Mouse (Mus musculus): ENCODE data around the gene Pitpnm2. TPM values are rescaled to one million over a fixed set of nuclear protein-coding genes. Genes with fewer than 3 reads are reported as not detected.
A peak's percentile ranks its signal among the peaks of the same experiment; 100 is the strongest.

Gene Pitpnm2
- polyA plus RNA-seq, 1 experiment from 2014 or later = 4.2 TPM

DNA sequence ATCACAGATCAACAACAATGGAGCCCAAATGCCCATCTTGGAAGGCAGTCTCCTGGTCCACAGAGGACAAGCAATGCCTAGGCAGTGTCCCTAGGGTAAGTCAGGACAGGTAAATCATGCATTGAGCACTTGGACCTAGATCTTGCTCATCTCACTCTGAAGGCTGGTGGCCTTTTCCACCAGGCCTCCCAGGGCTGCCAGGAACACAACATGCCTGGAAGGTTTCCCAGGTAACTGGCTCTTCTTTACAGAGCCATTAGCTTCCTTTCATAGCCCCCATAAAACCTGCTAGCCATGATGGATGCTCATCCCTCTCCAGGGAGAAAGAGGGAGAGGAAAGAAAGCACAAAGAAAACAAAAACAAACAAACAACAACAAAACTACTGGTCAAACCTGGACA lies 82.8 kb downstream of the Pitpnm2 start:
- Histone ChIP-seq H3K4me1 (peaks cover 65% of the 10 kb centered on the region), H3K27me3 (no peaks in the 10 kb centered on the region), H3K9ac (no peak overlapping the region), H3K4me3 (no peak overlapping the region), H3K27ac (no peak overlapping the region), H3K9me3 (no peaks in the 10 kb centered on the region), H3K36me3 (no peaks in the 10 kb centered on the region), H3K4me2 (replicated peaks) (0 out of 2 replicates have a peak overlapping the region, but pooled peaks have one; percentile 1)
- ATAC-seq (ENCODE audit: low FRiP score, low read depth) = no peak

DNA sequence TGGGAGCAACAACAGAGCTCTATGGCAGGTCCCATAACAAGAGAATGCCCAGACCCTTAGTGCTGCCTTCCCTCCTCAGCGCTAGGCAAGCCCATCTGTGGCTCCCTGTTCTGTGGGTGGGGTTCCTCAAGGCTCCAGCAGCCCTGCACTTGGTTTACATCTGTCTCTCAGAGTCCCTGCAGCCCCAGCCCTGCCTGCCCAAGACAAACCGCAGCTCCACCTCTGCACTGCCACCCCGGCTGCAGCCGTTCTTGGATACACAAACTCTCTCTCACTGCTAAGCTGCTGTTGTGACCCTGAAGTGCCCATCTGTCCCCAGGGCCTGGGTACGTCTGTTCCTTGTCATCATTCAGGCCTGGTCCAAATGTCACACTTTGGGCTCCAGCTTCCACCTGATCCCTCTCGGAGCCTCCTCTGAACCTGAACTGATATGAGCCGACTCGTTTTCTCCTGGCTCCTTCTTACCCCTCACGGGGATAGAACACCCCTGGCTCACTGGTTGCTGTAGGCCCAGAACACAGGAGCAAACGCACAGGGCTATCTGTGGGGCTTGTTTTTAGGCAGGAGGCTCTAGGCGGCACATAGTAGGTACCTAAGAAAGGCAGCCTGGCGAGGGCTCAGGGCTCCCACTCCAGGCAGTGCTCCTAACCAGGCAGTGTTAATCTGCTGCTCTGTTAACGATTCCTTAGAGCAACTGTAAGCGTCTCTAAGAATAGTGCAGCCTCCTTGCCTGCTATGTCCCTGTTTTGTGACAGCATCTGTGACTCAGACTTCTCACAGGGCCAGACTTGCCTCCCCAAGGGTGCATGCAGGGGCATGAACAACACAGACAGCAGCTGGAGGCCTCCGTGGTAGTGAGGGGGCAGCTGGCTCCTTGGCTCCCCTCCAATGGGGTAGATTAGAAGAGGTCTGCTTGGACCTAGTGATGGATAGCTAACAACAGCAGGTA lies 83.7 kb downstream of the Pitpnm2 start:
- Histone ChIP-seq H3K4me3 (no peak overlapping the region), H3K27ac (peak overlapping the region; percentile 75), H3K9me3 (no peaks in the 10 kb centered on the region), H3K27me3 (no peaks in the 10 kb centered on the region), H3K36me3 (no peaks in the 10 kb centered on the region), H3K4me1 (peaks cover 62% of the 10 kb centered on the region), H3K9ac (0 out of 2 replicates have a peak overlapping the region, but pooled peaks have one; percentile 36), H3K4me2 (replicated peaks) (peak overlapping the region; percentile 32; the same call in 1 of the 2 replicates)
- WGBS = 27% methylated on average over 15 of the region's 15 CpGs
- peak; percentile 60; the same call in 1 of the 2 replicates for ATAC-seq (ENCODE audit: low FRiP score, low read depth)

DNA sequence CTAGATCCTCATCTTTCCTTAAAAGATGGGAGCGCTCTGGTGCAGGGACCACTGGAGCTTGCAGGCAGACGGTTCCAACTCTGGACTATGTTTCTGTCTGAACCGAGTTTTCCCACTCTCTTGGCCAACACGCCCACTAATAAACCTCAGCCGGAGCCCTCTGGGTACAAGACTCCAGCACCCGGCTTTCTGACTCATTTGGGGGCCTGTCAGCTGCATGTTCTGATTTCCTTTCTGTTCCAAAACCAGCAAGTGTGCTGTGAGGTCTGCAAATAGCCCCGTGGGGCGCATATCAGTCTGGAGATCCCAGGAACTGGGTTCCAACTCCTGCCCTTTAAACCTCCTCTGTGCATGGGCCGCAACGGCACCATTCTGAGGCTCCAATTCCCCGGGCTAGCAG lies 86.1 kb downstream of the Pitpnm2 start:
- no peaks in the 10 kb centered on the region for H3K9me3 ChIP-seq
- H3K36me3 ChIP-seq = no peaks in the 10 kb centered on the region
- no peak for ATAC-seq (ENCODE audit: low FRiP score, low read depth)
- no peak overlapping the region for H3K9ac ChIP-seq
- H3K4me2 ChIP-seq (replicated peaks) = 0 out of 2 replicates have a peak overlapping the region, but pooled peaks have one; percentile 19
- WGBS = 51% methylated on average over 11 of the region's 11 CpGs
- no peak overlapping the region; the same call in 1 of the 2 replicates for H3K27ac ChIP-seq
- H3K27me3 ChIP-seq = no peaks in the 10 kb centered on the region
- no peak overlapping the region for H3K4me3 ChIP-seq
- peaks cover 72% of the 10 kb centered on the region for H3K4me1 ChIP-seq

DNA sequence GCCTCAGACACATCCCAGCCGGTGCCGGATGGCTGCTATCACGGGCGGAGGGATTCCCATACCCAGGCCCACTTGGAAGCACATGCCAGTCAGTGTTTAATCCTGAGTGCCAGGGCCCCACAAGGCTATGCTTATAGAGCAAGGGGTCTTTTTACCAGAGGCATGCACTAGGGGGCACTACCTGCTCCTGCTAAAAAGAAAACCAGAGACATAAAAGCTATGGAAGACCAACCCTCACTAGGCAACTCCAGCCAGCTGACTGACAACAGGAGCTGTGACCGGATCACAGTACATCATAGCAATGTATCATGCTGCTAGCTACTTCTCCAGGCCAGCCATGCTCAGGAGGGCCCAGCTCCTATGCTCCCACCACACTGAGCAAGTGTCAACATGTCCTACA lies 87.0 kb downstream of the Pitpnm2 start:
- Histone ChIP-seq H3K9me3 (no peaks in the 10 kb centered on the region), H3K27me3 (no peaks in the 10 kb centered on the region), H3K4me1 (peaks cover 67% of the 10 kb centered on the region), H3K4me2 (replicated peaks) (no peak overlapping the region), H3K9ac (no peak overlapping the region), H3K27ac (no peak overlapping the region), H3K36me3 (no peaks in the 10 kb centered on the region), H3K4me3 (no peak overlapping the region)
- 54% methylated on average over 5 of the region's 5 CpGs for WGBS
- peak; percentile 20; the same call in 1 of the 2 replicates for ATAC-seq (ENCODE audit: low FRiP score, low read depth)

DNA sequence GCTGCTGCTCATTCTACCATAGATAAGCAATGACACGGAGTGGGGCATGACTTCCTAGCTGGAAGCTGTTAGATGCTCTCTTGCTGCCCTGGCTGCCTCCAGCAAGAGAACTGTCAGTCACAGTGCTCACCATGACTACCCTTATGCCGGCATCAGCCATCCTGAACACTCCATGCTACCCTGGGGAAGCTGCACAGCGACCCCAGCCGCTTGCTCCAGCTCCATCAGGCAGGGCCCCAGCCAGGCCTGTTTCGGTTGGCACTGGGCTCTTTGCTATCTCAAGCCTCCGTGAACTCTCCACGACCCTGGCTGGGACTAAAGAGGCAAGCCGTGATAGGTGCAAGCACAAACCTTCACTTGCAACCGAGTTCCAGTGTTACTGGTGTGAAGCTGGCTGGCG lies 87.7 kb downstream of the Pitpnm2 start:
- WGBS = 43% methylated on average over 10 of the region's 10 CpGs
- no peak for ATAC-seq (ENCODE audit: low FRiP score, low read depth)

DNA sequence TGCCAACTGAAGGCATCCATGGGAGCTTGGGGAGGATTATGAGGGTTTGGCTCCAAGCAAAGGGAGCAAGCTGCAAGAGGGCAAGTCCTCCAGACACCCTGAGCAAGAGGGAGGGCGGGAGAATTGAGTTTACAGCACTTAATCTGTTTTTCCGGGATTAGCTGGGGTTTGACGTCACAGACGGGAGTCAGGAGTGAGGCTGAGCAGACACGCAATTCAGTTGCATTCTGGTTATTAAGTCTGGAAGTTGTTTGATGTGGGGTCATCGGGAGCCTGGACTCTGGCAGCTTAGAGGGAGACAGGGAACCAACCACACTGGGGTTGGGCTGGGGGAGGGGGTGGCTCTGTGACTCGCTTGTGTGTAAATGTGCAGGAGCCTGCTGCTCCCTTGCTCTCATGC lies 90.1 kb downstream of the Pitpnm2 start:
- Histone ChIP-seq H3K9me3 (no peaks in the 10 kb centered on the region), H3K36me3 (no peaks in the 10 kb centered on the region), H3K4me2 (replicated peaks) (no peak overlapping the region), H3K4me1 (peaks cover 36% of the 10 kb centered on the region), H3K27ac (no peak overlapping the region), H3K27me3 (no peaks in the 10 kb centered on the region), H3K9ac (peak overlapping the region; percentile 48; the same call in 1 of the 2 replicates), H3K4me3 (no peak overlapping the region)
- 18% methylated on average over 7 of the region's 7 CpGs for WGBS
- no peak for ATAC-seq (ENCODE audit: low FRiP score, low read depth)

More for the DNA sequence above, 87.7 kb downstream of the Pitpnm2 start:
- no peaks in the 10 kb centered on the region for H3K27me3 ChIP-seq
- H3K4me1 ChIP-seq = peaks cover 60% of the 10 kb centered on the region
- H3K4me3 ChIP-seq = no peak overlapping the region
- no peaks in the 10 kb centered on the region for H3K36me3 ChIP-seq
- no peak overlapping the region for H3K27ac ChIP-seq
- H3K4me2 ChIP-seq (replicated peaks) = no peak overlapping the region
- no peaks in the 10 kb centered on the region for H3K9me3 ChIP-seq
- no peak overlapping the region for H3K9ac ChIP-seq

DNA sequence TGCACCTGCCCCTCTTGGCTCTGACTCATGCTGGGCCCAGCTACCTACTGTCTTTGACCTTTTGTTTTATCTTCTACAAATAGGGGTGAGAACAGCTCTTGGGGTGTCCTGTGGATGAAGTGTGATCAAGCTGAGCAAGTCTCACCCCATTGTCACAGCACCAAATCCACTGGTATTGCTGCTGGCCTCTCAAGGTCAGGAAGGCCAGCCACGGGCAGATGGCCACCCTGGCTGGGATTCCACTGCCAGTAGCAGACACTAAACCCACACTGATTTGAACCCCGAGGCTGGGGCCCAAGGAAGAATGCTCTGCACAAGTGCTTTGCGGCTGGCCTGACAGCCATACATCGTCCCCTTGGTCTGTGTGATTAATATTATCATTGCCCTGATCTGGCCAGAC lies 91.3 kb downstream of the Pitpnm2 start:
- no peak for ATAC-seq (ENCODE audit: low FRiP score, low read depth)
- no peak overlapping the region for H3K4me3 ChIP-seq
- WGBS = 49% methylated on average over 4 of the region's 4 CpGs
- H3K27me3 ChIP-seq = no peaks in the 10 kb centered on the region
- H3K4me2 ChIP-seq (replicated peaks) = no peak overlapping the region
- no peak overlapping the region for H3K9ac ChIP-seq
- H3K27ac ChIP-seq = no peak overlapping the region
- H3K9me3 ChIP-seq = no peaks in the 10 kb centered on the region
- H3K36me3 ChIP-seq = no peaks in the 10 kb centered on the region
- peaks cover 25% of the 10 kb centered on the region for H3K4me1 ChIP-seq

DNA sequence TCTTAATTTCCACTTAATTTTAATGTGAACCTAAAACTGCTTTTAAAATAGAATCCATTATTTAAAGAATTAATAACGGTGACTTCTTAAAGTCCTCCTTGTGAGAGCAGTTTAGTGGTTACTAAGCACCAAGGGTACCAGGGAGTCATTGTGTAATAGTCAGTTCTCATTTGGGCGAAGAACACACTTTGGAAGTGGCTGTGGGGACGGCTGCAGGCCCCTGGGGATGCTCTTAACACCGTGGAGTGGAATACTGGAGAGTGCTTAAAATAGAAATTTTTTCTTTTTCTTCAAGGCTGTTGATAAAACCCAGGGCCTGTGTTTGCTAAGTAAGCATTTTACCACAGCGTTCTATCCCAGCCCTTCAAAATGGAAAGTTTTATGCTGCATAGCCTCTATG lies 93.6 kb downstream of the Pitpnm2 start:
- H3K4me1 ChIP-seq = peaks cover 10% of the 10 kb centered on the region
- WGBS = 78% methylated on average over 5 of the region's 5 CpGs

DNA sequence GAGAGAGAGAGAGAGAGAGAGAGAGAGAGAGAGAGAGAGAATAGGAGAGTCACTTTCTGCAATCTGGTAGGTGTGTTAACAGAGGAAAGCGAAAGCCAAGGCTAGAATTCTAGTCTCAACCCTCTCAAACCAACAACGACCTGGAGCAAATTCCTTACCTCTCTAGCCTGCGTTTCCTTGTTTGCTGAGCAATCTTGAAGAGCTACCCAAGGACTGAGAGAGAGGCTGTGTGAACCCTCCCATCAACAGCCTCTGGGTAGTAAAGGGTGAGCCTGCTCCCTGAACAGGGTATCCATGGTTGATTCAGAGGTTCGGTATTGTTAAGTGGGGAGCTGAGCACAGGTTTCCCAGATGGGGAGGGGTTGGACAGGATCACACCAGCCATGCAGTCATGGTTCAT lies 96.8 kb downstream of the Pitpnm2 start:
- H3K4me1 ChIP-seq = no peaks in the 10 kb centered on the region
- no peak overlapping the region for H3K4me3 ChIP-seq
- H3K27ac ChIP-seq = no peak overlapping the region
- 87% methylated on average over 4 of the region's 4 CpGs for WGBS
- no peaks in the 10 kb centered on the region for H3K9me3 ChIP-seq
- H3K27me3 ChIP-seq = no peaks in the 10 kb centered on the region
- peaks cover 9% of the 10 kb centered on the region; the same call in 1 of the 2 replicates for H3K36me3 ChIP-seq
- no peak overlapping the region for H3K9ac ChIP-seq
- ATAC-seq (ENCODE audit: low FRiP score, low read depth) = no peak
- no peak overlapping the region for H3K4me2 ChIP-seq (replicated peaks)

More for the DNA sequence above, 93.6 kb downstream of the Pitpnm2 start:
- Histone ChIP-seq H3K27me3 (no peaks in the 10 kb centered on the region), H3K9me3 (no peaks in the 10 kb centered on the region), H3K27ac (no peak overlapping the region), H3K9ac (no peak overlapping the region), H3K36me3 (peaks cover 9% of the 10 kb centered on the region; the same call in 1 of the 2 replicates), H3K4me3 (no peak overlapping the region), H3K4me2 (replicated peaks) (no peak overlapping the region)
- no peak for ATAC-seq (ENCODE audit: low FRiP score, low read depth)

DNA sequence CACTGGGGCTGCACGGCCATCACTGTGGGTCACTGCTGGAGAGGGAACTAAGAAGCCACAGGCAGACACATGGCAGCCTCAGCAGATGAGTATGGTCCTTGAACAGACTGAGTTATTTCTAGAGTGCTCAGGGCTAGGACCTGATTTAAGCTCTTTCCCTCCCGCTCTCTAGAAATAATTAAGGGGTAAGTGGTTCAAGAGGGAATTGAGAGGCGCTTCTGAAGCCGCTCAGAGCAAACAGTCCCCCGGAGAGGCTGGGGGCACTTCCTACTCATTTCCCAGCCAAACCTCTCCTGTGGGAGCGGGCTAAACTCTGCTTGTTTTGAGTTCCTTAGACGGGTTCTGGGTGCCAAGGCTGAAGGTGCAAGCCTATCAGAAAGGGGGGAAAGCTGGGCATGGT lies 98.7 kb downstream of the Pitpnm2 start:
- H3K27me3 ChIP-seq = no peaks in the 10 kb centered on the region
- no peak overlapping the region for H3K27ac ChIP-seq
- no peaks in the 10 kb centered on the region for H3K9me3 ChIP-seq
- no peak overlapping the region for H3K9ac ChIP-seq
- no peak overlapping the region for H3K4me3 ChIP-seq
- H3K36me3 ChIP-seq = peaks cover 9% of the 10 kb centered on the region; the same call in 1 of the 2 replicates
- ATAC-seq (ENCODE audit: low FRiP score, low read depth) = no peak
- WGBS = 77% methylated on average over 7 of the region's 7 CpGs
- H3K4me2 ChIP-seq (replicated peaks) = no peak overlapping the region
- no peaks in the 10 kb centered on the region for H3K4me1 ChIP-seq

DNA sequence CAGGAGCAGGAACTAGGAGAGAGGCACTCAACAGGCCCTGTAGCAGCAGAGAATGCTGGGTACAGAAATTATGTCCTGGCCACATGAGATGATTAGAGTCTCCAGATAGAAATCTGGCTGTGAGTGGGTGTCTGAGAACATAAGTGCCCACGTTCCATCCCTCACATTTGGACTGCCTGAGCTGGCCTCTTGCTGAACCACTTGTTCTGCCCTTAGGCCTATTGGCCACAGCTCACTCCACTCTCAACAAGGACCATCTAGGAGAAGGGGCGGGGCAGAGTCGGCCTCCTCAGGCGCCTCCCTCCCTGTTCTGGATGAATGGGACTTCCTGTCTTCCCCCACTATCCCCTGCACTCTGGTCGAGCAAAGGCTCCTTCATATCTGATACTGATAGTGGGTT lies 100.5 kb downstream of the Pitpnm2 start:
- no peaks in the 10 kb centered on the region for H3K27me3 ChIP-seq
- H3K4me3 ChIP-seq = no peak overlapping the region
- 66% methylated on average over 5 of the region's 5 CpGs for WGBS
- peaks cover 9% of the 10 kb centered on the region; the same call in 1 of the 2 replicates for H3K36me3 ChIP-seq
- ATAC-seq (ENCODE audit: low FRiP score, low read depth) = no peak
- no peaks in the 10 kb centered on the region for H3K4me1 ChIP-seq
- H3K27ac ChIP-seq = no peak overlapping the region
- H3K9me3 ChIP-seq = no peaks in the 10 kb centered on the region
- H3K9ac ChIP-seq = no peak overlapping the region
- H3K4me2 ChIP-seq (replicated peaks) = no peak overlapping the region

DNA sequence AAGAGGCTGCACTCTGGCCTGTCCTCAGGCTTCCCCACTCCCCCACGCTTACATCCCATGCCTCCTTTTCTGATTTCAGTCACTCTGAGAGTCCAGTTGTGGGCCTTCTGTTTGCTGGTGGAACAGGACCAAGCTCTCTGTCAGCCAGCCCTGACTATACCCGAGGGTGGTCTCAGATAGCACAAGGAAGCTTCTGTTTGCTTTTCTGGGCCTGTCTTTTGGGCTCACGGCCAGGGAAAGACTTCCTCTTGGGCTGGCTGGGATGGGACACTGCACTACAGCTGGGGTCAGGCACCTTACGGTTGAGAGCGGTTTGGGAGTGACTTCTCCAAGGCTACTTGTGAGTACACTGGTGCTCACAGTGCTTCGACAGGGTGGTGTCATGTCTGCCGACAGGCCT lies 111.5 kb downstream of the Pitpnm2 start:
- WGBS = 76% methylated on average over 7 of the region's 7 CpGs
- Histone ChIP-seq H3K4me2 (replicated peaks) (no peak overlapping the region), H3K27me3 (no peaks in the 10 kb centered on the region), H3K4me3 (no peak overlapping the region), H3K4me1 (no peaks in the 10 kb centered on the region), H3K9ac (no peak overlapping the region), H3K36me3 (peaks cover 31% of the 10 kb centered on the region), H3K9me3 (no peaks in the 10 kb centered on the region), H3K27ac (no peak overlapping the region)
- no peak for ATAC-seq (ENCODE audit: low FRiP score, low read depth)

Data from limb, embryonic 13.5 days (tissue).